Mouse (Mus musculus): Measurements from ENCODE around the gene Tfrc. TPM values are rescaled to one million over a fixed set of nuclear protein-coding genes. Genes with fewer than 3 reads are reported as not detected.

Tfrc gene
- polyA plus RNA-seq, 1 experiment from 2014 or later = 73.6 TPM

DNA sequence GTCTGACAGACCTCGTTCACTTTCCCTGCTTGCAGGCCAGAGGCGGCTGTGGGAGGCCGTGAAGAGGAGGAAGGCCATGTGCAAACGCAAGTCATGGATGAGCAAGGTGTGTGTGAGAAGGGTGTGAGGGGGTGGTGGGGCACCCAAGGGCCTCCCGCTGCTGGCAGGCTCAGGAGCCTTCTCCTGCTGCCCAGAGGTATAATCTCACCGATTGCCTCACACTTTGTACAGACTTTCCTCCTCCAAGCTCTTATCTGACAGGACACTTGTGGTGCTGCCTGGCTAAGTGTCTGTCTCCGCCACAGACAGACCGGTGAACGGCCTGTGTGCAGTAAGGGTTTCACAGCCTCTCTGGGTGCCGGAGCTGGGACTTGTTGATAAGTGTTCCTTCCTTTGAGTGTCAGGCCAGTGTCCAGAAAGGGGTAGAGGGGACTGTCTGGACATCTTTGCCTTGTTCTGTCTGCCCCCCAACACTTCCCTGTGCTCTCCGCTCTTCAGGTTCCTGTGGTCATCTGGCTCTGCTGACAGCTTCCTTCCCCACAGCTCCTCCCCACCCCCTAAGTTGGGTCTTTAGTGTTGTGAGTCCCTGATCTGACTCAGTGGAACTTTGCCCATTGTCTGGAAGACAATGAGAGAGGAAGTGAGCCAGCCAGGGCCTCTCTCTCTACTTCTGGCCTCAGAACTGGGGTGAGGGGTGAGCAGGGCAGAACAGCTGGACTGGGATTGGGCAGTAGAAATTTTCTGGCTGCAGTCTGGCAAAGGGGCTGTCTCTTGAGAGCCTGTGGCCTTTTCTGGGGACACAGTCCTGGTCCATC is 57.3 kb downstream of the Tfrc start:
- Histone ChIP-seq H3K9ac (ENCODE audit: low read length) (peak overlapping the region; percentile 27; the same call in 1 of the 2 replicates), H3K4me1 (replicated peaks; ENCODE audit: control insufficient read depth, insufficient read depth, low read length) (peaks cover 21% of the 10 kb centered on the region), H3K9me3 (ENCODE audit: control insufficient read depth, low read length) (no peaks in the 10 kb centered on the region), H3K4me3 (ENCODE audit: low read depth, low read length) (no peak overlapping the region), H3K27ac (ENCODE audit: low read depth, low read length) (peak overlapping the region; percentile 59), H3K36me3 (ENCODE audit: control insufficient read depth, insufficient read depth, low read length) (no peaks in the 10 kb centered on the region), H3K4me2 (ENCODE audit: low read depth, low read length, severe bottlenecking) (0 out of 2 replicates have a peak overlapping the region, but pooled peaks have one; percentile 11), H3K27me3 (ENCODE audit: control insufficient read depth, insufficient read depth, low read length) (no peaks in the 10 kb centered on the region)
- ATAC-seq (replicated peaks; ENCODE audit: low FRiP score) (no peak), DNase-seq (ENCODE audit: low spot score) (no peak)
- whole genome bisulfite sequencing = 48% methylated on average over 11 of the region's 11 CpGs

DNA sequence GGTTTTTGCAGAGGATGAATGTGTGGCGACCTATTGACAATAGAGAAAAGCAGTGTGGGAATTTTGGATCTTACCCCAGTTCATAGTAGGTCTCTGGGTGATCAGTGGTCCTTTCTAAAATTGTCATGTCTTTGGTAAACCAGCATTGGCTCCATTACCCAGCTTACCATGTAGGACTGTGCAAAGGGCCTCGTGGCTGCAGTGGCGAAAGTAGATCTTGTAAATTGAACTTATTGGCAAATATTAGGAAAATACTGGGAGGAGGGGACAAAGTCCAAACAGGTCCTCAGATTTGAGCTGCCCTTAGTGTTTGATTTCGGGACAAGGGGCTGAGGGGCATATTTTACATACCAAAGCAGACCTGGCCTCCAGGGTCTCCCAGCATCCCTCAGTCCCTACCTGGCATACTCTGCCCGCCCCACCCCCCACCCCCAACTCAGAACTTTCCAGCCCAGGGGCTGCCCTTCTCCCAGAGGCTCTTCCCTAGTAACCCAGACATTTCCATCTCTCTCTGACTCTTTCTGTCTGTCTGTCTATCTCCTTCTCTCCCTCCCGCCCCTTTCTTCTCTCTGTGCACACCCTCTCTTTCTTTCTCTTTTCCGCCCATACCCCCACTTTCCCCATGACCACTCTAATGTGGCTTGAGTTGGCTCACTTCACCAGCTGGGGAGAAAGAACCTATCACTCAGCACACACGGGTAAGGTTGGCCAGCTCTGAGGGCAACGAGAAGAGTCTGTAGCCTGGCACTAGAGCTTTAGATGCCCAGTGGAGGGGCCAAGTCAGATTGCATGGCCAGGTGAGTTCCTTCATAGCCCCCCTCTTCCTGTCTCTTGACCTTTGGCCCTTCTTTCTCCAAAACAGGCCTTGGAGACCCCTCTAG is 58.2 kb downstream of the Tfrc start:
- Histone ChIP-seq H3K36me3 (ENCODE audit: control insufficient read depth, insufficient read depth, low read length) (no peaks in the 10 kb centered on the region), H3K9ac (ENCODE audit: low read length) (peak overlapping the region; percentile 27; the same call in 1 of the 2 replicates), H3K27ac (ENCODE audit: low read depth, low read length) (peak overlapping the region; percentile 59; the same call in 1 of the 2 replicates), H3K27me3 (ENCODE audit: control insufficient read depth, insufficient read depth, low read length) (no peaks in the 10 kb centered on the region), H3K4me3 (ENCODE audit: low read depth, low read length) (no peak overlapping the region), H3K9me3 (ENCODE audit: control insufficient read depth, low read length) (no peaks in the 10 kb centered on the region), H3K4me2 (ENCODE audit: low read depth, low read length, severe bottlenecking) (0 out of 2 replicates have a peak overlapping the region, but pooled peaks have one; percentile 11), H3K4me1 (replicated peaks; ENCODE audit: control insufficient read depth, insufficient read depth, low read length) (peaks cover 14% of the 10 kb centered on the region)
- ATAC-seq (replicated peaks; ENCODE audit: low FRiP score) = no peak
- DNase-seq (ENCODE audit: low spot score) = no peak
- WGBS = 65% methylated on average over 9 of the region's 9 CpGs

DNA sequence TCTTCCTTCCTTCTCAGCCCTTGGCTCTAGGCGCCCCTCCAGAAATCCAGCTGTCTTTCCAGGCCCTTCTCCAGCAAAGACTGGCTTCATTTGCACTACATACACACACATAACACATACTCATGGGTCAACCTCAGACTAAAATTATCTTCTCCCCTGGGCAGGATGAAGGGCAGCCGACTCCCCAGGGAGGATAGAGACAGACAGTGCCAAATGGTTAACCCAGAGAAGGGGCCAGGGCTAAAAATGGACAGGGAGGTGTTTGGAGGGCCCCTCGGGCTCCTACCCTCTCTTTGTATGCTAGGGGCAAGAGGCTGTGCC is 58.8 kb downstream of the Tfrc start:
- H3K36me3 ChIP-seq (ENCODE audit: control insufficient read depth, insufficient read depth, low read length) = no peaks in the 10 kb centered on the region
- no peaks in the 10 kb centered on the region for H3K9me3 ChIP-seq (ENCODE audit: control insufficient read depth, low read length)
- no peak overlapping the region for H3K9ac ChIP-seq (ENCODE audit: low read length)
- no peaks in the 10 kb centered on the region for H3K27me3 ChIP-seq (ENCODE audit: control insufficient read depth, insufficient read depth, low read length)
- no peak for ATAC-seq (replicated peaks; ENCODE audit: low FRiP score)
- no peak overlapping the region for H3K4me2 ChIP-seq (ENCODE audit: low read depth, low read length, severe bottlenecking)
- 79% methylated on average over 3 of the region's 3 CpGs for WGBS
- no peak for DNase-seq (ENCODE audit: low spot score)
- H3K4me1 ChIP-seq (replicated peaks; ENCODE audit: control insufficient read depth, insufficient read depth, low read length) = peaks cover 11% of the 10 kb centered on the region
- no peak overlapping the region for H3K27ac ChIP-seq (ENCODE audit: low read depth, low read length)
- no peak overlapping the region for H3K4me3 ChIP-seq (ENCODE audit: low read depth, low read length)

DNA sequence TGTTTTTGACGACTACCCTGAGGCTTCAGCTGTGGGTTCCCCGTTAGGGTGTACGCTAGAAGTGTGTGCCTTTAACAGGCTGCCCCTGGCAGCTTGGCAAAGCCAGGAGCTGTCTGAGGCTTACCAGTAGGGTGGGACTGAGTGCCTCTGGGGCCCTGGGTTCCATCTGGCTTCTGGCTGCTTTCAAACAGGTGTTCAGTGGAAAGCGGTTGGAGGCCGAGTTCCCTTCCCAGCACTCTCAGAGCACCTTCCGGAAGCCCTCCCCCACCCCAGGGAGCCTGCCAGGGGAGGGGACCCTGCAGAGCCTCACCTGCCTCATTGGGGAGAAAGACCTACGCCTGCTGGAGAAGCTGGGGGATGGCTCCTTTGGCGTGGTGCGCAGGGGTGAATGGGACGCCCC is 59.3 kb downstream of the Tfrc start:
- Histone ChIP-seq H3K4me3 (ENCODE audit: low read depth, low read length) (no peak overlapping the region), H3K36me3 (ENCODE audit: control insufficient read depth, insufficient read depth, low read length) (no peaks in the 10 kb centered on the region), H3K4me1 (replicated peaks; ENCODE audit: control insufficient read depth, insufficient read depth, low read length) (peaks cover 11% of the 10 kb centered on the region), H3K27ac (ENCODE audit: low read depth, low read length) (no peak overlapping the region), H3K9me3 (ENCODE audit: control insufficient read depth, low read length) (no peaks in the 10 kb centered on the region), H3K27me3 (ENCODE audit: control insufficient read depth, insufficient read depth, low read length) (no peaks in the 10 kb centered on the region), H3K9ac (ENCODE audit: low read length) (no peak overlapping the region), H3K4me2 (ENCODE audit: low read depth, low read length, severe bottlenecking) (no peak overlapping the region)
- DNase-seq (ENCODE audit: low spot score) (no peak), ATAC-seq (replicated peaks; ENCODE audit: low FRiP score) (no peak)
- WGBS = 70% methylated on average over 10 of the region's 10 CpGs

DNA sequence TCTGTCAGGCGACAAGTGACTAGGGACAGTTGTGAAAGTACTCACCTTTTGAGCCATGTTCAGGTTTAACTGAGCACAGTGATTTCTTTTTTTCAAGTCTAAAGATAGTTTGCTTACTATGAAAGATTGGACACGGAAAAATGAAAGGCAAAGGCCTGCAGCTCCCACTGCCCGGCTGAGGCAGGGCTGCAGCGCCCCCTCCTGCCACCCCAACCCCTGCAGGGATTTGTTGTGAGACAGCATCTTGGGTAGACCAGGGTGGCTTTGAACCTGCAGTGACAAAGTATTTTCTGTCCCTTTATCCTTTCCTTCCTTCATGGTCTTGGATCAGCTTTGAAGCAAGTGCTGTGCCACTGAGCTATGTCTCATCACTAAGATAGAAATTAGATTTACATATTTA is 59.8 kb downstream of the Tfrc start:
- DNase-seq (ENCODE audit: low spot score) = no peak
- H3K9ac ChIP-seq (ENCODE audit: low read length) = no peak overlapping the region
- H3K4me3 ChIP-seq (ENCODE audit: low read depth, low read length) = no peak overlapping the region
- ATAC-seq (replicated peaks; ENCODE audit: low FRiP score) = no peak
- WGBS = 76% methylated on average over 4 of the region's 4 CpGs
- H3K27ac ChIP-seq (ENCODE audit: low read depth, low read length) = no peak overlapping the region
- H3K36me3 ChIP-seq (ENCODE audit: control insufficient read depth, insufficient read depth, low read length) = no peaks in the 10 kb centered on the region
- no peak overlapping the region for H3K4me2 ChIP-seq (ENCODE audit: low read depth, low read length, severe bottlenecking)
- H3K27me3 ChIP-seq (ENCODE audit: control insufficient read depth, insufficient read depth, low read length) = no peaks in the 10 kb centered on the region
- peaks cover 11% of the 10 kb centered on the region for H3K4me1 ChIP-seq (replicated peaks; ENCODE audit: control insufficient read depth, insufficient read depth, low read length)
- H3K9me3 ChIP-seq (ENCODE audit: control insufficient read depth, low read length) = no peaks in the 10 kb centered on the region

DNA sequence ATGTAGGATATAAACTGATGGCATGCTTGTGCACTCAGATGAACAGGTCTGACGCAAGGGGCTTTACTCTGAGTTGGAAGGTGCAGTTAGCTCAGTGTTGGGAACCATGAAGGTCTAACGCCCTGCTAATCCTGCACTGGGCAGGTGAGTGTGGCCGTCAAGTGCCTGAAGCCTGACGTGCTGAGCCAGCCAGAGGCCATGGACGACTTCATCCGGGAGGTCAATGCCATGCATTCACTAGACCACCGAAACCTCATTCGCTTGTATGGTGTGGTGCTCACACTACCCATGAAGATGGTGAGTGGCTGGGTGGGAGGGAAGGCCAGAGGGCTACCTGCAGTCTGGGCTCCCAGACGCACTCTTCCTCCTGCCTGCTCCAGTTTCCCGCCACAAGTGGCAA is 60.5 kb downstream of the Tfrc start:
- no peak overlapping the region for H3K9ac ChIP-seq (ENCODE audit: low read length)
- no peak overlapping the region for H3K4me3 ChIP-seq (ENCODE audit: low read depth, low read length)
- no peaks in the 10 kb centered on the region for H3K9me3 ChIP-seq (ENCODE audit: control insufficient read depth, low read length)
- H3K4me2 ChIP-seq (ENCODE audit: low read depth, low read length, severe bottlenecking) = no peak overlapping the region
- WGBS = 93% methylated on average over 10 of the region's 10 CpGs
- no peaks in the 10 kb centered on the region for H3K36me3 ChIP-seq (ENCODE audit: control insufficient read depth, insufficient read depth, low read length)
- ATAC-seq (replicated peaks; ENCODE audit: low FRiP score) = no peak
- no peak for DNase-seq (ENCODE audit: low spot score)
- no peak overlapping the region for H3K27ac ChIP-seq (ENCODE audit: low read depth, low read length)
- no peaks in the 10 kb centered on the region for H3K27me3 ChIP-seq (ENCODE audit: control insufficient read depth, insufficient read depth, low read length)
- H3K4me1 ChIP-seq (replicated peaks; ENCODE audit: control insufficient read depth, insufficient read depth, low read length) = peaks cover 11% of the 10 kb centered on the region

DNA sequence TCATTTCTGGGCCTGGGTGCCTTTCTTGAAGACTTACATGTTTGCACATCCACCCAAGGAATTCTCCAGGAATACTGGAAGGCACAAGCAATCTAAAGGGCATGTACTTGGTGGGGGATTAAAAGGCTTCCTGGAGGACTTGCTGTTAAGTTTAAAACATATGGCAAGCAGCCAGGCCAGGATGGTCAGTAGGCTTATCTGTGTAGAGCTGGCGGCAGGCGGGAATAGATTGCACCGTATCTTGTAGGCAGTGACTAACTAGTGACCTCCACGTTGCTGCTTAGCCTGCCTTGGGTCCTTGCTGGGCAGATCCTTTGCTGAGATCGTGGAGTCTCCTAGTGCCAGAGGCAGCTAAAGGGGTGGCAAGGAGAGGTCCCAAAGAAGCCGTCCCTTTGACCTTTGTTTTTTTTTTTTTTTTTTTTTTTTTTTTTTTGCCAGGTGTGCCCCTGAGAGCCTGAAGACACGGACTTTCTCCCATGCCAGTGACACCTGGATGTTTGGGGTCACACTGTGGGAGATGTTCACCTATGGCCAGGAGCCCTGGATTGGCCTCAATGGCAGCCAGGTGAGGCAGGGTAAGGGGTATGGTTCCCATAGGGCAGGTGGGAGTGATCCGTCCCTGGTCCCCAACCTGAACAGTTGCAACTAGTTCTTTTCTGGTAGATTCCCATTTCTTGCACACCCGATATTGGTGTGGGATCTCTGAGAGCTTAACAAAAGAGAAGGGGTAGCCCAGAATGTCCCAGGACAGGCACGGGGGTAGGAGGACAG is 61.8 kb downstream of the Tfrc start:
- 90% methylated on average over 10 of the region's 10 CpGs for WGBS
- no peak overlapping the region for H3K4me2 ChIP-seq (ENCODE audit: low read depth, low read length, severe bottlenecking)
- no peak for DNase-seq (ENCODE audit: low spot score)
- no peak overlapping the region for H3K27ac ChIP-seq (ENCODE audit: low read depth, low read length)
- no peaks in the 10 kb centered on the region for H3K9me3 ChIP-seq (ENCODE audit: control insufficient read depth, low read length)
- no peaks in the 10 kb centered on the region for H3K27me3 ChIP-seq (ENCODE audit: control insufficient read depth, insufficient read depth, low read length)
- peaks cover 7% of the 10 kb centered on the region for H3K4me1 ChIP-seq (replicated peaks; ENCODE audit: control insufficient read depth, insufficient read depth, low read length)
- ATAC-seq (replicated peaks; ENCODE audit: low FRiP score) = no peak
- no peak overlapping the region for H3K4me3 ChIP-seq (ENCODE audit: low read depth, low read length)
- H3K9ac ChIP-seq (ENCODE audit: low read length) = no peak overlapping the region
- H3K36me3 ChIP-seq (ENCODE audit: control insufficient read depth, insufficient read depth, low read length) = no peaks in the 10 kb centered on the region; the same call in 1 of the 2 replicates

DNA sequence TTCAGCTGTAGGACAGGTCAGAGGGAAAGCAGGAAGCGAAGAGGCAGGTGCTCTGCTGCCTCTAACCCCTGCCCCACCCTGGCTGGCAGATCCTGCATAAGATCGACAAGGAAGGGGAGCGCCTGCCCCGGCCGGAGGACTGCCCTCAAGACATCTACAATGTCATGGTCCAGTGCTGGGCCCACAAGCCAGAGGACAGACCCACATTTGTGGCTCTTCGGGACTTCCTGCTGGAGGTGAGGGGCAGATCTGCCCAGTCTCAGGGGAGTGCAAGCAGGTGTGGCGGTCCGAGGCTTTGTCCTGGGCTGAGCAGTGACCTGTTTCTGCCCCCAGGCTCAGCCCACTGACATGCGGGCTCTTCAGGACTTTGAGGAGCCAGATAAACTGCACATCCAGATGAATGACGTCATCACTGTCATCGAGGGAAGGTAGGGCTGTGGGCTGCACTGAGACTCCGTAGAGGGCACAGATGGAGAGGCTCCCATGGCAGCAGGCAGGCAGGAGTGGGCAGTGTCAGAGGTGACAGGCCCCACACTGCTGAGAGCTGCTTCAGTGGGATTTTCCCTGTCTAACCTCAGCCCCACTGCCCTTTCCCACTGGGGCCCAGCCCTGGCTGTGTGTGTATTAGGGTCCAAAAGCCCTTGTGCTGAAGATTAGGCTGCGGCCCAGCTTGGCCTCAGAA is 62.6 kb downstream of the Tfrc start:
- no peak for DNase-seq (ENCODE audit: low spot score)
- Histone ChIP-seq H3K27ac (ENCODE audit: low read depth, low read length) (no peak overlapping the region), H3K9me3 (ENCODE audit: control insufficient read depth, low read length) (no peaks in the 10 kb centered on the region), H3K4me3 (ENCODE audit: low read depth, low read length) (no peak overlapping the region), H3K9ac (ENCODE audit: low read length) (no peak overlapping the region), H3K4me2 (ENCODE audit: low read depth, low read length, severe bottlenecking) (no peak overlapping the region), H3K36me3 (ENCODE audit: control insufficient read depth, insufficient read depth, low read length) (no peaks in the 10 kb centered on the region; the same call in 1 of the 2 replicates), H3K4me1 (replicated peaks; ENCODE audit: control insufficient read depth, insufficient read depth, low read length) (peaks cover 4% of the 10 kb centered on the region), H3K27me3 (ENCODE audit: control insufficient read depth, insufficient read depth, low read length) (no peaks in the 10 kb centered on the region)
- no peak for ATAC-seq (replicated peaks; ENCODE audit: low FRiP score)
- 92% methylated on average over 13 of the region's 13 CpGs for WGBS
